Mouse (Mus musculus): ENCODE measurements around the gene Slc13a4.

Slc13a4 gene

GRCm38 (mm10) chr6:35308037-35308436, at the start of gene Slc13a4:
Slc13a4 (minus strand) TSS chr6:35308131.
- no peak for DNase-seq (ENCODE audit: low spot score)

GRCm38 (mm10) chr6:35355320-35355719, 47.4 kb upstream of the Slc13a4 start:
- DNase-seq (ENCODE audit: low spot score) = no peak

- DNase-seq (ENCODE audit: low spot score) = no peak
These were observed 46.7 kb upstream of the Slc13a4 start for GRCm38 (mm10) chr6:35354622-35354998.

GRCm38 (mm10) chr6:35353846-35354621, 46.1 kb upstream of the Slc13a4 start:
- no peak for DNase-seq (ENCODE audit: low spot score)

GRCm38 (mm10) chr6:35353416-35353815, 45.5 kb upstream of the Slc13a4 start:
- no peak for DNase-seq (ENCODE audit: low spot score)

GRCm38 (mm10) chr6:35352867-35353266, 44.9 kb upstream of the Slc13a4 start:
- DNase-seq (ENCODE audit: low spot score) = no peak

GRCm38 (mm10) chr6:35351826-35352225, 43.9 kb upstream of the Slc13a4 start:
- no peak for DNase-seq (ENCODE audit: low spot score)

GRCm38 (mm10) chr6:35349784-35350183, 41.9 kb upstream of the Slc13a4 start:
- no peak for DNase-seq (ENCODE audit: low spot score)

- DNase-seq (ENCODE audit: low spot score) = no peak
These were observed 30.7 kb upstream of the Slc13a4 start for GRCm38 (mm10) chr6:35338640-35339039.

- no peak for DNase-seq (ENCODE audit: low spot score)
These were observed 29.9 kb upstream of the Slc13a4 start for GRCm38 (mm10) chr6:35337836-35338235.

GRCm38 (mm10) chr6:35335452-35335851, 27.5 kb upstream of the Slc13a4 start:
- DNase-seq (ENCODE audit: low spot score) = no peak

- no peak for DNase-seq (ENCODE audit: low spot score)
These were observed 26.3 kb upstream of the Slc13a4 start for GRCm38 (mm10) chr6:35334278-35334677.

- no peak for DNase-seq (ENCODE audit: low spot score)
These were observed 25.7 kb upstream of the Slc13a4 start for GRCm38 (mm10) chr6:35333632-35334031.

- no peak for DNase-seq (ENCODE audit: low spot score)
These were observed 22.9 kb upstream of the Slc13a4 start for GRCm38 (mm10) chr6:35330834-35331233.

- DNase-seq (ENCODE audit: low spot score) = no peak
These were observed 22.0 kb upstream of the Slc13a4 start for GRCm38 (mm10) chr6:35329956-35330355.

GRCm38 (mm10) chr6:35326111-35326515, 18.2 kb upstream of the Slc13a4 start, which contains the start of gene Fam180a:
Fam180a (minus strand) TSS chr6:35326141.
- peak; percentile 1 for DNase-seq (ENCODE audit: low spot score)

- no peak for DNase-seq (ENCODE audit: low spot score)
These were observed 16.4 kb upstream of the Slc13a4 start for GRCm38 (mm10) chr6:35324306-35324705.

GRCm38 (mm10) chr6:35323046-35323445, 15.1 kb upstream of the Slc13a4 start:
- DNase-seq (ENCODE audit: low spot score) = no peak

- DNase-seq (ENCODE audit: low spot score) = no peak
These were observed 13.2 kb upstream of the Slc13a4 start for GRCm38 (mm10) chr6:35321105-35321504.

- DNase-seq (ENCODE audit: low spot score) = no peak
These were observed 11.9 kb upstream of the Slc13a4 start for GRCm38 (mm10) chr6:35319850-35320249.

GRCm38 (mm10) chr6:35313520-35313919, 5.6 kb upstream of the Slc13a4 start:
- no peak for DNase-seq (ENCODE audit: low spot score)

GRCm38 (mm10) chr6:35309406-35309805, 1.5 kb upstream of the Slc13a4 start:
- DNase-seq (ENCODE audit: low spot score) = no peak

- DNase-seq (ENCODE audit: low spot score) = no peak
These were observed 795 bp downstream of the Slc13a4 start for GRCm38 (mm10) chr6:35307136-35307535.

GRCm38 (mm10) chr6:35303355-35303900, 4.5 kb downstream of the Slc13a4 start:
- no peak for DNase-seq (ENCODE audit: low spot score)
